Mouse (Mus musculus) liver, embryonic 15.5 days (tissue): ENCODE measurements at regions not wholly inside any gene's neighbourhood (a gene's known extent, or its start where the extent isn't known, plus 50 kb on each side); places are given as distances from the start of the nearest gene placed in this dataset.

Experiments
- ATAC-seq: fragments of 200-750 bp; cut with Nextera tagmentation; 2 replicates; pipeline ENCODE4 v1.8.0; 2017; ENCODE audit warnings: moderate number of reproducible peaks, mild to moderate bottlenecking, moderate library complexity; ENCODE audit not compliant: insufficient read depth
- H3K27ac ChIP-seq: fragments of 300-500 bp; sonication (generic); replicated peaks from 2 replicates; pipeline ENCODE4 v1.5.1; 2015; ENCODE audit warnings: mild to moderate bottlenecking, inconsistent platforms
- H3K27me3 ChIP-seq: fragments of 300-500 bp; sonication (generic); 2 replicates; pipeline ENCODE4 v1.6.1; 2015; ENCODE audit warnings: mild to moderate bottlenecking, inconsistent platforms
- H3K36me3 ChIP-seq: fragments of 300-500 bp; sonication (generic); replicated peaks from 2 replicates; pipeline ENCODE4 v1.6.1; 2015; ENCODE audit warnings: moderate library complexity, mild to moderate bottlenecking, inconsistent platforms
- H3K4me1 ChIP-seq: fragments of 300-500 bp; sonication (generic); replicated peaks from 2 replicates; pipeline ENCODE4 v1.6.1; 2015; ENCODE audit warnings: inconsistent platforms
- H3K4me2 ChIP-seq: fragments of 300-500 bp; sonication (generic); 2 replicates; pipeline ENCODE4 v1.6.1; 2015; ENCODE audit warnings: moderate library complexity, mild to moderate bottlenecking, inconsistent platforms
- H3K4me3 ChIP-seq: fragments of 300-500 bp; sonication (generic); replicated peaks from 2 replicates; pipeline ENCODE4 v1.5.1; 2015; ENCODE audit warnings: mild to moderate bottlenecking, inconsistent platforms
- H3K9ac ChIP-seq: fragments of 300-500 bp; sonication (generic); 2 replicates; pipeline ENCODE4 v1.6.1; 2015; ENCODE audit warnings: moderate library complexity, mild to moderate bottlenecking, inconsistent platforms
- H3K9me3 ChIP-seq: fragments of 300-500 bp; sonication (generic); replicated peaks from 2 replicates; pipeline ENCODE4 v1.6.1; 2016; ENCODE audit warnings: inconsistent platforms
- WGBS: fragments of 180-500 bp; shearing (Covaris S2); methylation state at CpG from one replicate; pipeline ENCODE4 v1.1.7; 2015; ENCODE audit warnings: mixed read lengths; ENCODE audit not compliant: insufficient replicate concordance; 5-methylcytosine and 5-hydroxymethylcytosine counted together

- H3K27ac ChIP-seq = peak overlapping the region; percentile 79
- no peaks in the 10 kb centered on the region for H3K36me3 ChIP-seq
- H3K27me3 ChIP-seq = no peaks in the 10 kb centered on the region
- peak overlapping the region; percentile 21 for H3K4me3 ChIP-seq
- H3K4me2 ChIP-seq = peak overlapping the region; percentile 49
- peaks cover 42% of the 10 kb centered on the region for H3K4me1 ChIP-seq
- no peaks in the 10 kb centered on the region for H3K9me3 ChIP-seq
- 15% methylated on average over 10 of the region's 10 CpGs for WGBS
- peak; percentile 93 for ATAC-seq
- 0 out of 2 replicates have a peak overlapping the region, but pooled peaks have one; percentile 26 for H3K9ac ChIP-seq
Observed at GRCm38 (mm10) chr2:170201816-170202371, 54.0 kb upstream of the Zfp217 start.
